In the genomic region with DNA sequence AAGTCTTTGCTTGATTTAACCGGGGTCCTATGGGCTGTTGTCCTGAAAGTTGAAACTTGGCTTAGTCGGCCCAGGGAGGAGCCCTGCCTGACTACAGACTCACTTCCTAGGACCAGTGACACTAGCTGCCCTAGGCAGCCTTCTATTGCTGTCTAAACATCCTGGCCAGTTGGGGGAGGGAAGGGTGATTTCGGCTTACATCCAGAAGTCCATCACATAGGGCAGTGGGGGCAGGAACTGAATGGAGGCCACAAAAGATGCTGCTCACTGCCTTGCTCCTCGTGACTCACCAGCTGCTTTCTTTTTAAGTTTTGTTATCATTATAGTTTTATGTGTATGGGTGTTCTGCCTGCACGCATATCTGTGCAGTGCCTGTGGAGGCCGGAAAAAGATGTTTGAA, we compare ENCODE assay signal across 10 mouse cellular contexts. TPM values are rescaled to one million over a fixed set of nuclear protein-coding genes. Genes with fewer than 3 reads are reported as not detected.
A peak's percentile ranks its signal among the peaks of the same experiment; 100 is the strongest.
DNase-seq lines count a peak whose midpoint lies in the region; ATAC-seq and TF ChIP-seq lines count a peak whose summit lies in the region.
"Had no signal": no experiment of that assay in that cellular context is flagged by ENCODE, and none has a peak within 500 bp of the region (broad histone marks: within the 10 kb centered on the region; RNA-seq: fewer than 3 reads in every experiment).

No protein-coding gene starts in this region.

- no peaks in the 10 kb centered on the region for H3K27me3 ChIP-seq in heart, embryonic 16.5 days (ENCODE audit: control insufficient read depth, insufficient read depth, low read length)
- H3K27me3 ChIP-seq in kidney, postnatal 0 days (ENCODE audit: insufficient read depth, low read length) = no peaks in the 10 kb centered on the region
- H3K27me3 ChIP-seq in hindbrain, embryonic 11.5 days (ENCODE audit: control insufficient read depth, insufficient read depth, low read length) = no peaks in the 10 kb centered on the region

- H3K4me1 ChIP-seq in heart, embryonic 16.5 days (ENCODE audit: control insufficient read depth, insufficient read depth, low read length) = no peaks in the 10 kb centered on the region; the same call in 1 of the 2 replicates
- H3K4me1 ChIP-seq in kidney, postnatal 0 days (replicated peaks; ENCODE audit: insufficient read depth, low read length) = peaks cover 28% of the 10 kb centered on the region
- no peaks in the 10 kb centered on the region for H3K4me1 ChIP-seq in hindbrain, embryonic 11.5 days (replicated peaks; ENCODE audit: control insufficient read depth, insufficient read depth, low read length)

- WGBS in heart, embryonic 16.5 days = 75% methylated on average over 6 of the region's 6 CpGs
- 31% methylated on average over 6 of the region's 6 CpGs for WGBS in kidney, postnatal 0 days
- 72% methylated on average over 6 of the region's 6 CpGs for WGBS in hindbrain, embryonic 11.5 days

- 0 out of 2 replicates have a peak, but pooled peaks have one; percentile 19 for ATAC-seq in heart, embryonic 16.5 days (replicated peaks; ENCODE audit: extremely low read depth, insufficient read depth, low FRiP score)
- ATAC-seq in kidney, postnatal 0 days (replicated peaks; ENCODE audit: low FRiP score, low read depth) = no peak; the same call in 1 of the 2 replicates
- ATAC-seq in hindbrain, embryonic 11.5 days (ENCODE audit: low FRiP score) = no peak

- no peak overlapping the region for H3K9ac ChIP-seq in heart, embryonic 16.5 days (ENCODE audit: low read length)
- H3K9ac ChIP-seq in kidney, postnatal 0 days (ENCODE audit: low read depth, low read length) = no peak overlapping the region
- H3K9ac ChIP-seq in hindbrain, embryonic 11.5 days (ENCODE audit: low read depth, low read length) = no peak overlapping the region

- TF ChIP-seq CTCF in gastrocnemius, adult 2 months (IDR thresholded peaks at IDR 0.05) = no peak
- no peak for TF ChIP-seq CTCF in kidney, postnatal 0 days (IDR thresholded peaks at IDR 0.05; ENCODE audit: low read depth)

- H3K36me3 ChIP-seq in heart, embryonic 16.5 days (ENCODE audit: control insufficient read depth, insufficient read depth) = no peaks in the 10 kb centered on the region
- no peaks in the 10 kb centered on the region for H3K36me3 ChIP-seq in kidney, postnatal 0 days (ENCODE audit: insufficient read depth, low read length)
- no peaks in the 10 kb centered on the region for H3K36me3 ChIP-seq in hindbrain, embryonic 11.5 days (ENCODE audit: control insufficient read depth, insufficient read depth, low read length)

- no peak for DNase-seq in gastrocnemius, adult 2 months
- no peak for DNase-seq in gastrocnemius, postnatal 4 days (ENCODE audit: low spot score in 2 of 2)
- peak; percentile 80 for DNase-seq in kidney, postnatal 0 days (ENCODE audit: low spot score)
- peak; percentile 68 for DNase-seq in lung, postnatal 14 days
- no peak for DNase-seq in embryo, embryonic 10.5 days (ENCODE audit: low spot score)
- DNase-seq in left cerebral cortex, adult 8-10 months (ENCODE audit: low spot score in 2 of 2) = no peak
- no peak for DNase-seq in hindbrain, embryonic 11.5 days (ENCODE audit: low spot score)
- DNase-seq: cerebellum, adult 11-12 months had no signal

- H3K4me3 ChIP-seq in gastrocnemius, adult 2 months = no peak overlapping the region
- no peak overlapping the region for H3K4me3 ChIP-seq in heart, embryonic 16.5 days (ENCODE audit: low read length)
- no peak overlapping the region for H3K4me3 ChIP-seq in kidney, postnatal 0 days (replicated peaks; ENCODE audit: low read depth, low read length)
- no peak overlapping the region for H3K4me3 ChIP-seq in hindbrain, embryonic 11.5 days (ENCODE audit: low read depth, low read length)
- H3K4me3 ChIP-seq: erythroblast, embryonic 14.5 days had no signal

- H3K27ac ChIP-seq in gastrocnemius, adult 2 months = peak overlapping the region; percentile 67
- no peak overlapping the region for H3K27ac ChIP-seq in heart, embryonic 16.5 days (ENCODE audit: low read length)
- H3K27ac ChIP-seq in kidney, postnatal 0 days = peak overlapping the region; percentile 84
- no peak overlapping the region for H3K27ac ChIP-seq in hindbrain, embryonic 11.5 days (ENCODE audit: low read depth, low read length)

- no peaks in the 10 kb centered on the region for H3K9me3 ChIP-seq in heart, embryonic 16.5 days (replicated peaks; ENCODE audit: control insufficient read depth, low read length)
- no peaks in the 10 kb centered on the region for H3K9me3 ChIP-seq in kidney, postnatal 0 days (replicated peaks; ENCODE audit: low read length)
- H3K9me3 ChIP-seq in hindbrain, embryonic 11.5 days (ENCODE audit: control insufficient read depth, low read length) = no peaks in the 10 kb centered on the region

- intact Hi-C loops in gastrocnemius, adult 2 months (cut with DNase I) = no loop called here

- H3K4me2 ChIP-seq in heart, embryonic 16.5 days (ENCODE audit: low read depth, low read length) = no peak overlapping the region
- no peak overlapping the region for H3K4me2 ChIP-seq in kidney, postnatal 0 days (ENCODE audit: low read length)
- no peak overlapping the region for H3K4me2 ChIP-seq in hindbrain, embryonic 11.5 days (replicated peaks; ENCODE audit: low read depth, low read length)

RNA-seq across cellular contexts. Expression of a gene that starts 41.6 kb away (rescaled TPM):
- total RNA-seq in gastrocnemius, adult 2 months (2021) = 1 to 10 TPM; 2.8 to 4.0 TPM
- 10 to 100 TPM in 1 of 2 experiments, 1 to 10 TPM in 1; 9.7 to 11.0 TPM for total RNA-seq in gastrocnemius, postnatal 4 days (2021)
- polyA plus RNA-seq in heart, embryonic 16.5 days (2015; fragmentation: Nextera tagmentation; extraction: Ambion mirVana) = 1.3 TPM in 2 replicates
- polyA plus RNA-seq in kidney, postnatal 0 days (2015; fragmentation: Nextera tagmentation; extraction: Ambion mirVana) = 26.5 and 27.2 TPM in 2 replicates
- 1 to 10 TPM; 3.2 to 5.9 (median 5.4) TPM for total RNA-seq in left cerebral cortex, adult 8-10 months (2022)
- polyA plus RNA-seq in hindbrain, embryonic 11.5 days (2014; fragmentation: Nextera tagmentation; extraction: Ambion mirVana) = 1.7 and 1.8 TPM in 2 replicates
- polyA plus RNA-seq: erythroblast, embryonic 14.5 days had no signal

RNA-seq across cellular contexts. Expression of a gene that starts 56.9 kb away (rescaled TPM):
- 1 to 10 TPM; 6.0 to 6.7 TPM for total RNA-seq in gastrocnemius, adult 2 months (2021)
- total RNA-seq in gastrocnemius, postnatal 4 days (2021) = 10 to 100 TPM; 25.4 to 27.4 TPM
- polyA plus RNA-seq in heart, embryonic 16.5 days (2015; fragmentation: Nextera tagmentation; extraction: Ambion mirVana) = 42.0 and 44.6 TPM in 2 replicates
- polyA plus RNA-seq in kidney, postnatal 0 days (2015; fragmentation: Nextera tagmentation; extraction: Ambion mirVana) = 36.2 and 40.9 TPM in 2 replicates
- total RNA-seq in left cerebral cortex, adult 8-10 months (2022) = 10 to 100 TPM; 21.8 to 28.5 (median 23.8) TPM
- 38.6 and 40.1 TPM in 2 replicates for polyA plus RNA-seq in hindbrain, embryonic 11.5 days (2014; fragmentation: Nextera tagmentation; extraction: Ambion mirVana)

Comparison
In these comparisons a context has a peak if more than half of its experiments do, and no peak if none do; other contexts are left out.
1. DNase-seq: peak in kidney, postnatal 0 days (single experiment) and lung, postnatal 14 days (single experiment); none in gastrocnemius, adult 2 months (single experiment), gastrocnemius, postnatal 4 days (0 of 2), embryo, embryonic 10.5 days (single experiment), left cerebral cortex, adult 8-10 months (0 of 2) and hindbrain, embryonic 11.5 days (single experiment).
2. H3K27ac ChIP-seq: peak in gastrocnemius, adult 2 months (single experiment) and kidney, postnatal 0 days (single experiment); none in heart, embryonic 16.5 days (single experiment) and hindbrain, embryonic 11.5 days (single experiment).